Mouse (Mus musculus) cerebellum, adult 18-20 months (tissue): ENCODE results near the gene Tekt3.

Experiments
- DNase-seq, 2 experiments: peaks; one replicate each; pipeline ENCODE4 v3.0.0; 2021

Tekt3 gene

GRCm38 (mm10) chr11:63066526-63066925, 5.1 kb downstream of the Tekt3 start:
- no peak for DNase-seq

- DNase-seq, result no peak
Observed at GRCm38 (mm10) chr11:63070081-63070480, 8.6 kb downstream of the Tekt3 start.

- DNase-seq, result no peak
Observed at GRCm38 (mm10) chr11:63084536-63084935, 23.1 kb downstream of the Tekt3 start.

- DNase-seq, result no peak
Observed at GRCm38 (mm10) chr11:63088672-63089071, 27.2 kb downstream of the Tekt3 start.

GRCm38 (mm10) chr11:63090210-63090609, 28.8 kb downstream of the Tekt3 start:
- DNase-seq, result no peak

- no peak for DNase-seq
Observed at GRCm38 (mm10) chr11:63090986-63091385, 29.5 kb downstream of the Tekt3 start.

GRCm38 (mm10) chr11:63092271-63092670, 30.8 kb downstream of the Tekt3 start:
- no peak for DNase-seq

GRCm38 (mm10) chr11:63093601-63094000, 32.1 kb downstream of the Tekt3 start:
- DNase-seq, result no peak

- DNase-seq, result no peak
Observed at GRCm38 (mm10) chr11:63094496-63094895, 33.0 kb downstream of the Tekt3 start.

- DNase-seq, result no peak
Observed at GRCm38 (mm10) chr11:63098016-63098415, 36.6 kb downstream of the Tekt3 start.

- DNase-seq, result no peak
Observed at GRCm38 (mm10) chr11:63099390-63099789, 37.9 kb downstream of the Tekt3 start.

GRCm38 (mm10) chr11:63103256-63103655, 41.8 kb downstream of the Tekt3 start:
- no peak for DNase-seq

GRCm38 (mm10) chr11:63104026-63104425, 42.6 kb downstream of the Tekt3 start:
- no peak for DNase-seq

- DNase-seq, result no peak
Observed at GRCm38 (mm10) chr11:63109230-63109775, 47.8 kb downstream of the Tekt3 start.

GRCm38 (mm10) chr11:63110329-63110728, 48.9 kb downstream of the Tekt3 start:
- no peak for DNase-seq

GRCm38 (mm10) chr11:63114807-63115641, 53.6 kb downstream of the Tekt3 start:
- no peak for DNase-seq

- no peak for DNase-seq
Observed at GRCm38 (mm10) chr11:63116652-63117051, 55.2 kb downstream of the Tekt3 start.

- no peak for DNase-seq
Observed at GRCm38 (mm10) chr11:63117266-63117665, 55.8 kb downstream of the Tekt3 start.

GRCm38 (mm10) chr11:63119791-63120190, 58.3 kb downstream of the Tekt3 start:
- no peak for DNase-seq

- no peak for DNase-seq
Observed at GRCm38 (mm10) chr11:63122249-63122648, 60.8 kb downstream of the Tekt3 start.

- DNase-seq, result no peak
Observed at GRCm38 (mm10) chr11:63122776-63123350, 61.4 kb downstream of the Tekt3 start.

- DNase-seq, result no peak
Observed at GRCm38 (mm10) chr11:63124316-63124715, 62.9 kb downstream of the Tekt3 start.

- no peak for DNase-seq
Observed at GRCm38 (mm10) chr11:63125832-63126456, 64.5 kb downstream of the Tekt3 start.

GRCm38 (mm10) chr11:63126976-63127375, 65.5 kb downstream of the Tekt3 start:
- DNase-seq, result no peak
